Mouse (Mus musculus) thymus, adult 2 months (tissue): Measurements from ENCODE around the gene Dab2ip. TPM values are rescaled to one million over a fixed set of nuclear protein-coding genes. Genes with fewer than 3 reads are reported as not detected.

ENCODE experiments used
- DNase-seq: peaks from one replicate; pipeline ENCODE4 v3.0.0; 2021
- H3K27ac ChIP-seq: fragments of 200-500 bp; 2 replicates; pipeline ENCODE4 v1.5.1; 2012; ENCODE audit warnings: low read length, control low read depth; ENCODE audit not compliant: control insufficient read depth, insufficient read depth
- H3K27me3 ChIP-seq: fragments of 200-500 bp; 2 replicates; pipeline ENCODE4 v1.6.1; 2012; ENCODE audit warnings: mild to moderate bottlenecking, low read length, moderate library complexity, mixed read lengths; ENCODE audit not compliant: control insufficient read depth, insufficient read depth
- H3K36me3 ChIP-seq: fragments of 200-500 bp; 2 replicates; pipeline ENCODE4 v1.6.1; 2012; ENCODE audit warnings: mild to moderate bottlenecking, low read length, moderate library complexity; ENCODE audit not compliant: control insufficient read depth, insufficient read depth
- H3K4me1 ChIP-seq: fragments of 200-500 bp; replicated peaks from 2 replicates; pipeline ENCODE4 v1.6.1; 2012; ENCODE audit warnings: low read length; ENCODE audit not compliant: control insufficient read depth, insufficient read depth
- H3K4me3 ChIP-seq: fragments of 200-500 bp; 2 replicates; pipeline ENCODE4 v1.5.1; 2012; ENCODE audit warnings: mild to moderate bottlenecking, low read length, control low read depth, moderate library complexity; ENCODE audit not compliant: control insufficient read depth, insufficient read depth
- CTCF ChIP-seq: fragments of 200-500 bp; IDR thresholded peaks from 2 replicates; pipeline ENCODE4 v1.5.1; 2012; ENCODE audit warnings: mild to moderate bottlenecking, control low read depth, low read length, moderate library complexity, borderline replicate concordance; ENCODE audit not compliant: control insufficient read depth, poor library complexity, insufficient read depth; ENCODE audit errors: extremely low read depth
- POLR2A ChIP-seq: fragments of 200-500 bp; IDR thresholded peaks from 2 replicates; pipeline ENCODE4 v1.6.1; 2012; ENCODE audit warnings: mild to moderate bottlenecking, low read length, control low read depth, moderate library complexity; ENCODE audit not compliant: control insufficient read depth, poor library complexity, insufficient read depth; ENCODE audit errors: extremely low read depth
- WGBS: fragments of 180-500 bp; shearing (Covaris S2); methylation state at CpG from one replicate; pipeline ENCODE4 v1.1.7; 2018; 5-methylcytosine and 5-hydroxymethylcytosine counted together
- polyA plus RNA-seq: library from polyadenylated mRNA; depleted of rRNA; stranded (reverse); fragments of >200 nt; gene quantifications from 2 replicates; pipeline ENCODE4 v1.2.3, GENCODE M21; 2012

Dab2ip gene
- polyA plus RNA-seq, 1 experiment: 36.2 TPM

GRCm38 (mm10) chr2:35747371-35748035 lies 189.4 kb downstream of the Dab2ip start:
- no peaks in the 10 kb centered on the region for H3K36me3 ChIP-seq
- H3K4me3 ChIP-seq: no peak overlapping the region
- no peak overlapping the region for H3K27ac ChIP-seq
- peaks cover 5% of the 10 kb centered on the region for H3K4me1 ChIP-seq
- no peaks in the 10 kb centered on the region for H3K27me3 ChIP-seq
- 85% methylated on average over 12 of the region's 12 CpGs for WGBS
- no peak for DNase-seq
- TF ChIP-seq CTCF (no peak), POLR2A (no peak)

GRCm38 (mm10) chr2:35750533-35751141 lies 192.6 kb downstream of the Dab2ip start:
- Histone ChIP-seq H3K27ac (no peak overlapping the region), H3K36me3 (no peaks in the 10 kb centered on the region)
- 83% methylated on average over 7 of the region's 7 CpGs for WGBS

GRCm38 (mm10) chr2:35751781-35752505 lies 193.9 kb downstream of the Dab2ip start:
- no peaks in the 10 kb centered on the region for H3K36me3 ChIP-seq
- peaks cover 8% of the 10 kb centered on the region for H3K4me1 ChIP-seq
- TF ChIP-seq CTCF (no peak), POLR2A (no peak)
- WGBS: 89% methylated on average over 18 of the region's 18 CpGs
- H3K4me3 ChIP-seq: no peak overlapping the region
- no peaks in the 10 kb centered on the region for H3K27me3 ChIP-seq
- no peak for DNase-seq
- no peak overlapping the region for H3K27ac ChIP-seq

More at GRCm38 (mm10) chr2:35750533-35751141, 192.6 kb downstream of the Dab2ip start:
- no peak for TF ChIP-seq CTCF
- no peak for TF ChIP-seq POLR2A
- peaks cover 8% of the 10 kb centered on the region for H3K4me1 ChIP-seq
- DNase-seq: no peak
- no peaks in the 10 kb centered on the region for H3K27me3 ChIP-seq
- no peak overlapping the region for H3K4me3 ChIP-seq

GRCm38 (mm10) chr2:35756467-35756866 lies 198.4 kb downstream of the Dab2ip start:
- no peak overlapping the region for H3K27ac ChIP-seq
- H3K27me3 ChIP-seq: no peaks in the 10 kb centered on the region
- 26% methylated on average over 7 of the region's 7 CpGs for WGBS
- no peak overlapping the region for H3K4me3 ChIP-seq
- no peak for DNase-seq
- H3K4me1 ChIP-seq: peaks cover 8% of the 10 kb centered on the region
- H3K36me3 ChIP-seq: no peaks in the 10 kb centered on the region
- TF ChIP-seq CTCF: no peak
- TF ChIP-seq POLR2A: no peak

- Histone ChIP-seq H3K36me3 (no peaks in the 10 kb centered on the region), H3K27me3 (no peaks in the 10 kb centered on the region), H3K4me3 (no peak overlapping the region), H3K27ac (no peak overlapping the region), H3K4me1 (peaks cover 8% of the 10 kb centered on the region)
- TF ChIP-seq POLR2A (no peak), CTCF (no peak)
- DNase-seq: no peak
- WGBS: 91% methylated on average over 8 of the region's 8 CpGs
Observed at GRCm38 (mm10) chr2:35760352-35760751, 202.3 kb downstream of the Dab2ip start.

- DNase-seq: no peak
- Histone ChIP-seq H3K27me3 (no peaks in the 10 kb centered on the region), H3K36me3 (no peaks in the 10 kb centered on the region), H3K27ac (no peak overlapping the region), H3K4me1 (peaks cover 8% of the 10 kb centered on the region), H3K4me3 (no peak overlapping the region)
- TF ChIP-seq POLR2A (no peak), CTCF (no peak)
Observed at GRCm38 (mm10) chr2:35760867-35761266, 202.8 kb downstream of the Dab2ip start.
